Mouse (Mus musculus): ENCODE measurements around the gene Shisa5. TPM values are rescaled to one million over a fixed set of nuclear protein-coding genes. Genes with fewer than 3 reads are reported as not detected.

The Shisa5 gene
- polyA plus RNA-seq, 1 experiment from 2014 or later: 64.9 TPM

GRCm38 (mm10) chr9:109102541-109102940 is 64.2 kb downstream of the Shisa5 start:
- Histone ChIP-seq H3K4me3 (no peak overlapping the region), H3K36me3 (peaks cover 16% of the 10 kb centered on the region; the same call in 1 of the 2 replicates), H3K27ac (no peak overlapping the region), H3K4me1 (replicated peaks) (peaks cover 64% of the 10 kb centered on the region), H3K9ac (no peak overlapping the region), H3K4me2 (no peak overlapping the region), H3K27me3 (no peaks in the 10 kb centered on the region), H3K9me3 (replicated peaks) (no peaks in the 10 kb centered on the region)
- 84% methylated on average over 3 of the region's 3 CpGs for WGBS
- ATAC-seq (replicated peaks; ENCODE audit: insufficient number of reproducible peaks, insufficient read depth, low FRiP score, low read depth): no peak

- peaks cover 57% of the 10 kb centered on the region for H3K4me1 ChIP-seq (replicated peaks)
- H3K36me3 ChIP-seq: peaks cover 17% of the 10 kb centered on the region; the same call in 1 of the 2 replicates
- no peak overlapping the region for H3K4me2 ChIP-seq
- no peak overlapping the region for H3K4me3 ChIP-seq
- no peak for ATAC-seq (replicated peaks; ENCODE audit: insufficient number of reproducible peaks, insufficient read depth, low FRiP score, low read depth)
- H3K27me3 ChIP-seq: no peaks in the 10 kb centered on the region
- no peaks in the 10 kb centered on the region for H3K9me3 ChIP-seq (replicated peaks)
- no peak overlapping the region for H3K9ac ChIP-seq
- 67% methylated on average over 7 of the region's 7 CpGs for WGBS
- H3K27ac ChIP-seq: no peak overlapping the region
These were observed 64.9 kb downstream of the Shisa5 start for GRCm38 (mm10) chr9:109103250-109103649.

GRCm38 (mm10) chr9:109104083-109104482 is 65.7 kb downstream of the Shisa5 start:
- Histone ChIP-seq H3K36me3 (peaks cover 25% of the 10 kb centered on the region), H3K9me3 (replicated peaks) (no peaks in the 10 kb centered on the region), H3K4me2 (no peak overlapping the region), H3K4me1 (replicated peaks) (peaks cover 49% of the 10 kb centered on the region), H3K27me3 (no peaks in the 10 kb centered on the region), H3K27ac (no peak overlapping the region), H3K9ac (no peak overlapping the region), H3K4me3 (no peak overlapping the region)
- ATAC-seq (replicated peaks; ENCODE audit: insufficient number of reproducible peaks, insufficient read depth, low FRiP score, low read depth): no peak
- 86% methylated on average over 9 of the region's 9 CpGs for WGBS

- ATAC-seq (replicated peaks; ENCODE audit: insufficient number of reproducible peaks, insufficient read depth, low FRiP score, low read depth): peak; percentile 47
- Histone ChIP-seq H3K9me3 (replicated peaks) (no peaks in the 10 kb centered on the region), H3K9ac (no peak overlapping the region), H3K4me3 (no peak overlapping the region), H3K27me3 (no peaks in the 10 kb centered on the region), H3K4me2 (0 out of 2 replicates have a peak overlapping the region, but pooled peaks have one; percentile 7), H3K36me3 (peaks cover 34% of the 10 kb centered on the region), H3K27ac (no peak overlapping the region; the same call in 1 of the 2 replicates), H3K4me1 (replicated peaks) (peaks cover 40% of the 10 kb centered on the region)
- 56% methylated on average over 12 of the region's 12 CpGs for WGBS
These were observed 66.6 kb downstream of the Shisa5 start for GRCm38 (mm10) chr9:109105011-109105410.

GRCm38 (mm10) chr9:109105648-109106047 is 67.3 kb downstream of the Shisa5 start:
- Histone ChIP-seq H3K36me3 (peaks cover 41% of the 10 kb centered on the region), H3K9ac (no peak overlapping the region), H3K4me2 (no peak overlapping the region), H3K27ac (no peak overlapping the region), H3K4me3 (no peak overlapping the region), H3K4me1 (replicated peaks) (peaks cover 35% of the 10 kb centered on the region), H3K9me3 (replicated peaks) (no peaks in the 10 kb centered on the region), H3K27me3 (no peaks in the 10 kb centered on the region)
- WGBS: 87% methylated on average over 12 of the region's 12 CpGs
- ATAC-seq (replicated peaks; ENCODE audit: insufficient number of reproducible peaks, insufficient read depth, low FRiP score, low read depth): no peak

- no peak for ATAC-seq (replicated peaks; ENCODE audit: insufficient number of reproducible peaks, insufficient read depth, low FRiP score, low read depth)
- no peak overlapping the region for H3K27ac ChIP-seq
- H3K4me2 ChIP-seq: no peak overlapping the region
- H3K27me3 ChIP-seq: no peaks in the 10 kb centered on the region
- H3K9ac ChIP-seq: no peak overlapping the region
- H3K9me3 ChIP-seq (replicated peaks): no peaks in the 10 kb centered on the region
- peaks cover 28% of the 10 kb centered on the region for H3K4me1 ChIP-seq (replicated peaks)
- peaks cover 57% of the 10 kb centered on the region for H3K36me3 ChIP-seq
- WGBS: 68% methylated on average over 6 of the region's 6 CpGs
- H3K4me3 ChIP-seq: no peak overlapping the region
These were observed 69.0 kb downstream of the Shisa5 start for GRCm38 (mm10) chr9:109107341-109107740.

Other genes starting within 250 kb of the Shisa5 start
- 9.7 and 14.5 TPM in 2 replicates for gene Nckipsd, start 230.2 kb upstream of the Shisa5 start, polyA plus RNA-seq (2015; fragmentation: Nextera tagmentation; extraction: Ambion mirVana)
- 0.06 and 0.22 TPM in 2 replicates for gene Celsr3, start 212.2 kb upstream of the Shisa5 start, polyA plus RNA-seq (2015; fragmentation: Nextera tagmentation; extraction: Ambion mirVana)
- 5.5 and 6.9 TPM in 2 replicates for gene Slc26a6, start 185.3 kb upstream of the Shisa5 start, polyA plus RNA-seq (2015; fragmentation: Nextera tagmentation; extraction: Ambion mirVana)
- gene Tmem89, start 123.9 kb upstream of the Shisa5 start, polyA plus RNA-seq (2015; fragmentation: Nextera tagmentation; extraction: Ambion mirVana): not detected in 2 replicates
- gene Uqcrc1, start 101.9 kb upstream of the Shisa5 start, polyA plus RNA-seq (2015; fragmentation: Nextera tagmentation; extraction: Ambion mirVana): 885 and 887 TPM in 2 replicates
- gene Col7a1, start 85.0 kb upstream of the Shisa5 start, polyA plus RNA-seq (2015; fragmentation: Nextera tagmentation; extraction: Ambion mirVana): 1.2 and 1.4 TPM in 2 replicates
- not detected in 2 replicates for gene Ucn2, start 52.6 kb upstream of the Shisa5 start, polyA plus RNA-seq (2015; fragmentation: Nextera tagmentation; extraction: Ambion mirVana)
- 3.3 and 5.4 TPM in 2 replicates for gene Pfkfb4, start 46.8 kb upstream of the Shisa5 start, polyA plus RNA-seq (2015; fragmentation: Nextera tagmentation; extraction: Ambion mirVana)
- gene Trex1, start 21.2 kb downstream of the Shisa5 start, polyA plus RNA-seq (2015; fragmentation: Nextera tagmentation; extraction: Ambion mirVana): 9.2 and 13.6 TPM in 2 replicates
- 15.9 and 18.2 TPM in 2 replicates for gene Atrip, start 35.6 kb downstream of the Shisa5 start, polyA plus RNA-seq (2015; fragmentation: Nextera tagmentation; extraction: Ambion mirVana)
- gene Ccdc51, start 43.9 kb downstream of the Shisa5 start, polyA plus RNA-seq (2015; fragmentation: Nextera tagmentation; extraction: Ambion mirVana): 14.2 and 14.3 TPM in 2 replicates
- gene Tma7, start 44.0 kb downstream of the Shisa5 start, polyA plus RNA-seq (2015; fragmentation: Nextera tagmentation; extraction: Ambion mirVana): 417 and 539 TPM in 2 replicates
- 6.3 and 10.3 TPM in 2 replicates for gene Plxnb1, start 56.8 kb downstream of the Shisa5 start, polyA plus RNA-seq (2015; fragmentation: Nextera tagmentation; extraction: Ambion mirVana)
- gene Fbxw21, start 123.5 kb downstream of the Shisa5 start, polyA plus RNA-seq (2015; fragmentation: Nextera tagmentation; extraction: Ambion mirVana): not detected in 2 replicates
- not detected in 2 replicates for gene Fbxw13, start 157.4 kb downstream of the Shisa5 start, polyA plus RNA-seq (2015; fragmentation: Nextera tagmentation; extraction: Ambion mirVana)
- not detected in 2 replicates for gene Fbxw20, start 196.2 kb downstream of the Shisa5 start, polyA plus RNA-seq (2015; fragmentation: Nextera tagmentation; extraction: Ambion mirVana)
- not detected in 2 replicates for gene Fbxw14, start 249.1 kb downstream of the Shisa5 start, polyA plus RNA-seq (2015; fragmentation: Nextera tagmentation; extraction: Ambion mirVana)